Mouse (Mus musculus) forebrain, embryonic 14.5 days (tissue): ENCODE data around the gene Cdc37. TPM values are rescaled to one million over a fixed set of nuclear protein-coding genes. Genes with fewer than 3 reads are reported as not detected.

Experiments used
- ATAC-seq: fragments of 200-750 bp; cut with Nextera tagmentation; 2 replicates; pipeline ENCODE4 v1.8.0; 2017; ENCODE audit warnings: mild to moderate bottlenecking, moderate library complexity
- DNase-seq: peaks from one replicate; pipeline ENCODE4 v3.0.0-alpha.2; 2015; ENCODE audit warnings: low spot score
- H3K27ac ChIP-seq: fragments of 300-500 bp; sonication (generic); 2 replicates; pipeline ENCODE4 v1.5.1; 2014; ENCODE audit warnings: low read depth, mild to moderate bottlenecking, control low read depth, low read length, moderate library complexity
- H3K27me3 ChIP-seq: fragments of 300-500 bp; sonication (generic); replicated peaks from 2 replicates; pipeline ENCODE4 v1.6.1; 2014; ENCODE audit warnings: low read length, control low read depth, mixed read lengths; ENCODE audit not compliant: control insufficient read depth, insufficient read depth
- H3K36me3 ChIP-seq: fragments of 300-500 bp; sonication (generic); 2 replicates; pipeline ENCODE4 v1.6.1; 2014; ENCODE audit warnings: low read length, control low read depth; ENCODE audit not compliant: control insufficient read depth, insufficient read depth
- H3K4me1 ChIP-seq: fragments of 300-500 bp; sonication (generic); 2 replicates; pipeline ENCODE4 v1.6.1; 2014; ENCODE audit warnings: antibody characterized with exemption, low read length, control low read depth; ENCODE audit not compliant: control insufficient read depth, insufficient read depth
- H3K4me2 ChIP-seq: fragments of 300-500 bp; sonication (generic); 2 replicates; pipeline ENCODE4 v1.6.1; 2014; ENCODE audit warnings: mild to moderate bottlenecking, control low read depth, low read length
- H3K4me3 ChIP-seq: fragments of 300-500 bp; sonication (generic); 2 replicates; pipeline ENCODE4 v1.5.1; 2014; ENCODE audit warnings: low read depth, low read length, control low read depth
- H3K9ac ChIP-seq: fragments of 300-500 bp; sonication (generic); 2 replicates; pipeline ENCODE4 v1.6.1; 2014; ENCODE audit warnings: mild to moderate bottlenecking, low read length, control low read depth, moderate library complexity
- H3K9me3 ChIP-seq: fragments of 300-500 bp; sonication (generic); replicated peaks from 2 replicates; pipeline ENCODE4 v1.6.1; 2016; ENCODE audit warnings: low read length, control low read depth, mixed read lengths; ENCODE audit not compliant: control insufficient read depth
- WGBS: fragments of 180-500 bp; shearing (Covaris S2); extraction: QIAGEN DNeasy Blood & Tissue Kit; methylation state at CpG from one replicate; pipeline ENCODE4 v1.1.7; 2014; 5-methylcytosine and 5-hydroxymethylcytosine counted together
- polyA plus RNA-seq: library from polyadenylated mRNA; unstranded; fragments of >200 nt; fragmentation: Nextera tagmentation; extraction: Ambion mirVana; gene quantifications from 2 replicates; pipeline ENCODE4 v1.2.1, GENCODE M21; 2014

The Cdc37 gene
- polyA plus RNA-seq, 1 experiment from 2014 or later, result 222 TPM

DNA sequence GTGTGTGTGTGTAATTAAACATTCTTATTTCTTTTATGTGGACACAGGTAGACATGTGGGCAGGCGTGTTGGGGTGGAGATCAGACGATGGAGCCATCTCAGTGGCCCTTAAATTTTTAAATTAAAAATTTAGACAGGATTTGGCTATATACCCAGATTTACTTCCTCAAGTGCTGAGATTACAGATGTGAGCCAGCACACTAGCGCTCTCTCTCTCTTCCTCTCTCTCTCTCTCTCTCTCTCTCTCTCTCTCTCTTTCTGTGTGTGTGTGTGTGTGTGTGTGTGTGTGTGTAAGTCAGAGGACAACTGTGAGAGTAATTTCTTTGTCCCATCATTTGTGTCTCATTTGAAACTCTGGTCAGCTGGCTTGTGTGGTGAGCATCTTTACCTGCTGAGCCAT is 40.9 kb upstream of the Cdc37 start:
- H3K36me3 ChIP-seq, result no peaks in the 10 kb centered on the region
- H3K9ac ChIP-seq, result no peak overlapping the region
- no peak overlapping the region for H3K27ac ChIP-seq
- WGBS, result 65% methylated on average over 3 of the region's 3 CpGs
- H3K9me3 ChIP-seq, result no peaks in the 10 kb centered on the region
- H3K4me2 ChIP-seq, result no peak overlapping the region
- DNase-seq (no peak), ATAC-seq (no peak)
- no peak overlapping the region for H3K4me3 ChIP-seq
- H3K27me3 ChIP-seq, result no peaks in the 10 kb centered on the region
- H3K4me1 ChIP-seq, result no peaks in the 10 kb centered on the region

DNA sequence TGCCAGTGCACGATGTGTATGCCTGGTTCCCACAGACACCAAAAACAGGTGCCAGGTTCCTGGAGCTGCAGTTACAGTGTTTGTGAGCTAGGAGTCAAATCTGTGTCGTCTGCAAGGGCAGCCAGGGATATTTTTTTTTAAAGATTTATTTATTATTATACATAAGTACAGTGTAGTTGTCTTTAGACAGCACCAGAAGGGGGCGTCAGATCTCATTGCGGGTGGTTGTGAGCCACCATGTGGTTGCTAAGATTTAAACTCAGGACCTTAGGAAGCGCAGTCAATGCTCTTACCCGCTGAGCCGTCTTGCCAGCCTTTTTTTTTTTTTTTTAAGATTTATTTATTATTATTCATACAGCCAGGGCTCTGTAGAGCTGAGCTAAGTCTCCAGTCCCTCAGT is 40.1 kb upstream of the Cdc37 start:
- DNase-seq (no peak), ATAC-seq (no peak)
- H3K4me2 ChIP-seq, result no peak overlapping the region
- H3K9ac ChIP-seq, result no peak overlapping the region
- H3K27me3 ChIP-seq, result no peaks in the 10 kb centered on the region
- no peak overlapping the region for H3K27ac ChIP-seq
- H3K9me3 ChIP-seq, result no peaks in the 10 kb centered on the region
- no peaks in the 10 kb centered on the region for H3K36me3 ChIP-seq
- no peak overlapping the region for H3K4me3 ChIP-seq
- H3K4me1 ChIP-seq, result no peaks in the 10 kb centered on the region
- 41% methylated on average over 7 of the region's 7 CpGs for WGBS

DNA sequence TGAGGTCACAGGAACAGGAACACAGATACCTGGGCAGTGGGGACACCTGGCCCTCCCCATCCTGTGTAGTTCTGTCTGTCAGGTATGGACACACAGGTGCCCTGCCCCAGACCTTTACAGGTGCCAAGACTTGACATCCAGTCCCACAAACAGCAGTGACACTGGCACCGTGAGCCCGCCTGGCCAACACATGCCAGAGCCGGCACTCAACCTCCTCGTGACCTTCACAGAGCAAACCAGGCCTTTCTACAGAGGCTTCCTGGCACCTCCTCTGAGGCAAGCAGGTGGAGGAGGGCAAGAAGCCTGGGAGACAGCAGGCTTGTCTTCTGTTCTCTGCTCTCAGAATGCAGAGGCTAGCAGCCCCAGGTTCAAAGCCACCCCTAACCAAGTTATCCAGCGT is 35.7 kb upstream of the Cdc37 start:
- no peaks in the 10 kb centered on the region for H3K9me3 ChIP-seq
- DNase-seq (no peak), ATAC-seq (no peak)
- H3K36me3 ChIP-seq, result no peaks in the 10 kb centered on the region
- H3K4me2 ChIP-seq, result no peak overlapping the region
- H3K9ac ChIP-seq, result no peak overlapping the region
- H3K27ac ChIP-seq, result no peak overlapping the region
- WGBS, result 85% methylated on average over 5 of the region's 5 CpGs
- H3K27me3 ChIP-seq, result peaks cover 17% of the 10 kb centered on the region; the same call in 1 of the 2 replicates
- no peaks in the 10 kb centered on the region for H3K4me1 ChIP-seq
- no peak overlapping the region for H3K4me3 ChIP-seq

DNA sequence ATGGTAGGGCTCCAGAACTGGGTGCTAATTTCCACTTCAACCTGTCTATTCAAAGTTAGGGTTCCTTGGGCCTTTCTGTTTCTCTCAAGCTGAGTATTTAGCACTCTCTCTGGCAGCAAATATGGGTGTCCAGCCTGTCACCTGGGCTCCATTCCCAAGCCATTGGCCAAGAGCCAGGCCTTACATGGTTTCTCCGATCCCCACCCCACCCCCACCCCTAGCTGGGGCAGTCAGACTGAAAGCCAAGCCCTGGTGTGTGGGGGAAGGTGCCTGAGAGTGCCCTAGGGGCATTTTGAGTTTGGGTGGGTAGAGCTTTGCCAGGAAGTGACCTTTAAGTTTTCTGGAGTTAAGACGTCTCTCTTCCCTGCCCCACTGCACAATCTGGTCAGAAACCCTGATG is 35.0 kb upstream of the Cdc37 start:
- ATAC-seq (no peak), DNase-seq (no peak)
- no peaks in the 10 kb centered on the region for H3K36me3 ChIP-seq
- no peaks in the 10 kb centered on the region for H3K4me1 ChIP-seq
- H3K27ac ChIP-seq, result no peak overlapping the region
- no peak overlapping the region for H3K4me3 ChIP-seq
- no peak overlapping the region for H3K4me2 ChIP-seq
- H3K9me3 ChIP-seq, result no peaks in the 10 kb centered on the region
- WGBS, result 26% methylated on average over 2 of the region's 2 CpGs
- H3K27me3 ChIP-seq, result peaks cover 17% of the 10 kb centered on the region; the same call in 1 of the 2 replicates
- no peak overlapping the region for H3K9ac ChIP-seq

DNA sequence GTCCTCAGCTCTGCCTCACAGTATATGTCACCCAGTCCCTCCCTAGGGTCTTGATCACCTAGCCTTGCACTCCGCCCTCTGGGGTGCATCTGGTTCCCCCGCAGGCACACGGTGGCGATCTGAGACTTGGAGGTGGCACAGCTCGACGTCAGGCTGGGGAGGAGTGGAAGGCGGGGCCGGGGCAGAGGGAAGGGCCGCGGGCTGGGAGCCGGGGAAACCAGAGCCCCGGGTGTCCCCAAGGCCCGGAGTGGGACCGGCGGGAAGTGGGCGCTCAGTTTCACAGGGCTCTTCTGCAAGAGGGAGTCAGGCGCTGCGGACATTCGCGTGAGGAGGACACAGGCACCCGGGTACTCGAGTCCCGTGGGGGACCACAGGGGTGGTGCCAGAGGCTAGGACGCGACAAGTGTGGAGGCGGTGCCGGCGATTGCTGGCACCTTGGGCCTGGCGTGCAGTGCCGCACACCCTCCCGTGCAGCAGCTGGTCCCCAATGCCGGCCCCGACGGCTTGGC is 34.2 kb upstream of the Cdc37 start:
- Histone ChIP-seq H3K9me3 (no peaks in the 10 kb centered on the region), H3K4me2 (peak overlapping the region; percentile 27), H3K27ac (no peak overlapping the region), H3K27me3 (peaks cover 17% of the 10 kb centered on the region; the same call in 1 of the 2 replicates), H3K4me1 (no peaks in the 10 kb centered on the region), H3K4me3 (no peak overlapping the region), H3K9ac (no peak overlapping the region), H3K36me3 (no peaks in the 10 kb centered on the region)
- ATAC-seq (0 out of 2 replicates have a peak, but pooled peaks have one; percentile 29), DNase-seq (no peak)
- 4% methylated on average over 34 of the region's 34 CpGs for WGBS

DNA sequence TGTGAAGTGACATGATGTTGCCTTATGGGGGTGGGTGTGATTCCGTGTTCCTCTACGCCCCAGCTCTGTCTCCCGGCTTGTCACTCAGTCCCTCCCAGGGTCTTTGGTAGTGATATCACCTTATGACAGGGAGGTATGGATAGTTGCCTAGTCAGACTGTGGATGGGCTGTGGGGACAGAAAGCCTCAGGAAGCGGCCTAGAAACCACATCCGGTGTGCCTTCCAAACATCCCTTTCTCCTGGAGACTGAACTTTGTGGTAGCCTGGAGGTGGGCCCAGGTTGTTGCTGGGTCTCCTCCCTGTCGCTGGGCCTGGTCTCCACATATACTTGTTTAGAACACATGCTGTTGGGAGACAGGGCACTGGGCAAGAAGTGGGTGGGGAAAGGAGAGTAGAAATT is 33.6 kb upstream of the Cdc37 start:
- DNase-seq (no peak), ATAC-seq (no peak)
- Histone ChIP-seq H3K4me3 (no peak overlapping the region), H3K27me3 (peaks cover 17% of the 10 kb centered on the region; the same call in 1 of the 2 replicates), H3K4me1 (no peaks in the 10 kb centered on the region), H3K9me3 (no peaks in the 10 kb centered on the region), H3K9ac (no peak overlapping the region), H3K4me2 (no peak overlapping the region), H3K36me3 (no peaks in the 10 kb centered on the region), H3K27ac (no peak overlapping the region)
- 84% methylated on average over 6 of the region's 6 CpGs for WGBS

DNA sequence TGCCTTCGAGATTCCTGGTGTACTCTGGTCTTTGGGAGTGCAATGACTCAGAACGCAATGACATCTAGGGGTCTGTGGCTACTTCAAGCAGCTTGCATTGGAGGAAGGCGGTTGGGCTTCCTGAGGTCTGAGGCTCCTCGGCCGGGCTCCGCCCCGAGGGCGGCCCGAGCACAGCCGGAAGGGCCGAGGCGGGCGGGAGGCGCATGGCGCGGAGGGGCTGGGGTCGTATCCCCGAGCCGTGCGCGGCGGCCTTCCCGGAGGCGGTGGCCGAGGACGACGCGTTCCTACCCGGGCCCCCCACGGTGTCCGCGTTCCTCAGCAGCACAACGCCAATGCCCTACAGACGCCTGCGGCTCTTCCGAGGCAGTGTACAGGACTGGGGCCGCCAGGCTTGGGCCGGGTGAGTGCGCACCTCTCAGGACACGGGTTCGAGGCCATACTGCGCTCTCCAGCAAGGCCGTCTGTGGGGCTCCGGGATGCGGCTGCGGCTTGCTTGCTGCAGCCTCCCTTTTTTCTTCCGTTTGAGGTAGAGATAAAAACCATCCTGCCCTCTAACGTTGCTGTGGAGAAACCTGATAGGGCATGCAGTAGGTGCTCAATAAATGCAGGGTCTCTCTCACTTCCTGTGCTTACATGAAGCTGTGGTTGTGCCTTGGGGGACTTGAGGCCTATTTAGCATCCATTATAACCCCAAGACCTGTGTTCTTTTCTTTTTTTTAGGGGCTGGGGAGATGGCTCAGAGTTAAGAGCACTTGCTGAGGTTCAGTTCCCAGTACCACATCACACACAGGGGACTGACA is 31.8 kb upstream of the Cdc37 start:
- Histone ChIP-seq H3K9ac (no peak overlapping the region), H3K36me3 (no peaks in the 10 kb centered on the region), H3K27me3 (peaks cover 17% of the 10 kb centered on the region; the same call in 1 of the 2 replicates), H3K4me2 (peak overlapping the region; percentile 20; the same call in 1 of the 2 replicates), H3K4me3 (no peak overlapping the region; the same call in 1 of the 2 replicates), H3K9me3 (no peaks in the 10 kb centered on the region), H3K27ac (no peak overlapping the region), H3K4me1 (no peaks in the 10 kb centered on the region)
- DNase-seq (no peak), ATAC-seq (no peak)
- WGBS, result 8% methylated on average over 48 of the region's 48 CpGs

DNA sequence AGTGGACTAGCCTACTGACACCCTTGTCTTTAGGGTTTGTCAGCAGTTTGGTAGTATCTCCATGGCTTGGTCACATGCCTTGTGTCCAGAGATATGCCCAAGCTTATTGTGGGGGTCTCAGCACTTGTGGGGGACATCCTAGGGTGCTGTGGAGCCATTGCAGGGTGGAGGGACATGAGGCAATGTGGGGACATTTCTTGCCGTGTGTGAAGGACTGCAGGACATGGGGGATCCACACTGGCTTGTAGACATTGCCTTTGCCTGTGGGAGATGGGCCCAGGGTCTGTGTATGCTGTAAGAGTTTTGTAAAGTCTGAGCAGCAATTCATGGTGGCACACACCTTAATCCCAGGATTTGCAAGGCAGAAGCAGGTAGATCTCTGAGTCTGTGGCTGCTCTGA is 31.1 kb upstream of the Cdc37 start:
- no peak for ATAC-seq
- Histone ChIP-seq H3K36me3 (no peaks in the 10 kb centered on the region), H3K4me2 (no peak overlapping the region), H3K4me1 (no peaks in the 10 kb centered on the region), H3K9ac (no peak overlapping the region), H3K27ac (no peak overlapping the region), H3K9me3 (no peaks in the 10 kb centered on the region), H3K4me3 (no peak overlapping the region), H3K27me3 (peaks cover 17% of the 10 kb centered on the region; the same call in 1 of the 2 replicates)
- no peak for DNase-seq
- 67% methylated on average over 1 of the region's 1 CpGs for whole genome bisulfite sequencing

DNA sequence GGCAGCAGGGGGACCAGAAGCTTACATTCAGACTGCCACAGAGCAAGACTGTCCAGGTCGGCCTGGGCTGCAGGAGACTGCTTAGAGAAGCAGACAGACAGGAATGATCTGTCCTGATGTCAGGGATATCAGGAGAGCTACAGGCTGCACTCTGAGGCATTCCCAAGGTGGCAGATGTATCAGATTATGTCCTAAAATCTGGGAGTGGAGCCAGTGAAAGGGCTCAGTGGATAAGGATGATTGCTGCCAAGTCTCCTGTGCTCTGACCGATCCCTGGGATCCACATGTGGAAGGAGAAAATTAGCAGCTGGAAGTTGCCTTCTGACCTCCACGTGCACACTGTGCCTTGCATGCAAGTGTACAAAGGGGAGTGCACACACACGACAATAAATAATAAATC is 30.6 kb upstream of the Cdc37 start:
- H3K4me2 ChIP-seq, result no peak overlapping the region
- peaks cover 17% of the 10 kb centered on the region; the same call in 1 of the 2 replicates for H3K27me3 ChIP-seq
- no peak overlapping the region for H3K27ac ChIP-seq
- DNase-seq, result no peak
- H3K36me3 ChIP-seq, result no peaks in the 10 kb centered on the region
- WGBS, result 72% methylated on average over 4 of the region's 4 CpGs
- no peak for ATAC-seq
- H3K4me1 ChIP-seq, result no peaks in the 10 kb centered on the region
- no peak overlapping the region for H3K9ac ChIP-seq
- H3K4me3 ChIP-seq, result no peak overlapping the region
- no peaks in the 10 kb centered on the region for H3K9me3 ChIP-seq
